Mouse (Mus musculus) stomach, postnatal 0 days (tissue): Measurements from ENCODE around the gene Yjefn3. TPM values are rescaled to one million over a fixed set of nuclear protein-coding genes. Genes with fewer than 3 reads are reported as not detected.
A peak's percentile ranks its signal among the peaks of the same experiment; 100 is the strongest.

ENCODE experiments used
- ATAC-seq: fragments of 200-750 bp; cut with Nextera tagmentation; 2 replicates; pipeline ENCODE4 v1.8.0; 2017; ENCODE audit not compliant: low FRiP score, low TSS enrichment
- DNase-seq: peaks from one replicate; pipeline ENCODE4 v3.0.0-alpha.2; 2016; ENCODE audit warnings: low spot score
- H3K27ac ChIP-seq: fragments of 300-500 bp; sonication (generic); replicated peaks from 2 replicates; pipeline ENCODE4 v1.5.1; 2014; ENCODE audit warnings: mild to moderate bottlenecking, control low read depth
- H3K27me3 ChIP-seq: fragments of 300-500 bp; sonication (generic); 2 replicates; pipeline ENCODE4 v1.6.1; 2014; ENCODE audit warnings: low read length; ENCODE audit not compliant: control insufficient read depth, insufficient read depth
- H3K36me3 ChIP-seq: fragments of 300-500 bp; sonication (generic); 2 replicates; pipeline ENCODE4 v1.6.1; 2014; ENCODE audit warnings: low read length, mixed read lengths; ENCODE audit not compliant: control insufficient read depth, insufficient read depth
- H3K4me1 ChIP-seq: fragments of 300-500 bp; sonication (generic); replicated peaks from 2 replicates; pipeline ENCODE4 v1.6.1; 2014; ENCODE audit warnings: antibody characterized with exemption; ENCODE audit not compliant: control insufficient read depth, insufficient read depth
- H3K4me2 ChIP-seq: fragments of 300-500 bp; sonication (generic); replicated peaks from 2 replicates; pipeline ENCODE4 v1.6.1; 2014; ENCODE audit warnings: low read depth, mild to moderate bottlenecking, control low read depth, moderate library complexity
- H3K4me3 ChIP-seq: fragments of 300-500 bp; sonication (generic); 2 replicates; pipeline ENCODE4 v1.5.1; 2014; ENCODE audit warnings: low read depth, low read length, control low read depth
- H3K9ac ChIP-seq: fragments of 300-500 bp; sonication (generic); 2 replicates; pipeline ENCODE4 v1.6.1; 2014; ENCODE audit warnings: mild to moderate bottlenecking, low read length, control low read depth, mixed read lengths
- H3K9me3 ChIP-seq: fragments of 300-500 bp; sonication (generic); 2 replicates; pipeline ENCODE4 v1.6.1; 2016; ENCODE audit warnings: low read length; ENCODE audit not compliant: control insufficient read depth
- CTCF ChIP-seq: IDR thresholded peaks from 2 replicates; pipeline ENCODE4 v1.5.1; 2016; ENCODE audit warnings: antibody characterized with exemption, low read depth, mild to moderate bottlenecking, moderate library complexity
- EP300 ChIP-seq: optimal IDR thresholded peaks from 2 replicates; pipeline ENCODE3; 2016; ENCODE audit warnings: antibody characterized with exemption
- WGBS: fragments of 180-500 bp; shearing (Covaris S2); extraction: QIAGEN DNeasy Blood & Tissue Kit; methylation state at CpG from one replicate; pipeline ENCODE4 v1.1.7; 2014; 5-methylcytosine and 5-hydroxymethylcytosine counted together
- polyA plus RNA-seq: library from polyadenylated mRNA; unstranded; fragments of >200 nt; fragmentation: Nextera tagmentation; extraction: Ambion mirVana; gene quantifications from 2 replicates; pipeline ENCODE4 v1.2.1, GENCODE M21; 2015

Yjefn3 gene
- polyA plus RNA-seq, 1 experiment from 2014 or later = 1.6 TPM

GRCm38 (mm10) chr8:69881261-69881865 is 21.1 kb downstream of the Yjefn3 start:
- peak overlapping the region; percentile 55 for H3K4me2 ChIP-seq
- no peaks in the 10 kb centered on the region for H3K36me3 ChIP-seq
- H3K27ac ChIP-seq = no peak overlapping the region
- DNase-seq = no peak
- H3K4me1 ChIP-seq = no peaks in the 10 kb centered on the region
- peak overlapping the region; percentile 39 for H3K4me3 ChIP-seq
- H3K9me3 ChIP-seq = no peaks in the 10 kb centered on the region
- TF ChIP-seq EP300 (no peak), CTCF (no peak)
- peaks cover 34% of the 10 kb centered on the region for H3K27me3 ChIP-seq
- ATAC-seq = no peak
- no peak overlapping the region for H3K9ac ChIP-seq
- WGBS = 18% methylated on average over 72 of the region's 79 CpGs

GRCm38 (mm10) chr8:69880841-69881240 is 21.7 kb downstream of the Yjefn3 start:
- H3K9ac ChIP-seq = no peak overlapping the region
- TF ChIP-seq CTCF = no peak
- TF ChIP-seq EP300 = no peak
- H3K4me3 ChIP-seq = peak overlapping the region; percentile 39; the same call in 1 of the 2 replicates
- peaks cover 30% of the 10 kb centered on the region; the same call in 1 of the 2 replicates for H3K27me3 ChIP-seq
- H3K27ac ChIP-seq = no peak overlapping the region
- ATAC-seq (no peak), DNase-seq (no peak)
- H3K36me3 ChIP-seq = no peaks in the 10 kb centered on the region
- H3K9me3 ChIP-seq = no peaks in the 10 kb centered on the region
- no peaks in the 10 kb centered on the region for H3K4me1 ChIP-seq
- 14% methylated on average over 37 of the region's 37 CpGs for WGBS
- peak overlapping the region; percentile 55; the same call in 1 of the 2 replicates for H3K4me2 ChIP-seq

- Histone ChIP-seq H3K4me1 (no peaks in the 10 kb centered on the region), H3K36me3 (no peaks in the 10 kb centered on the region), H3K4me3 (no peak overlapping the region), H3K9me3 (no peaks in the 10 kb centered on the region), H3K27me3 (peaks cover 29% of the 10 kb centered on the region; the same call in 1 of the 2 replicates), H3K9ac (no peak overlapping the region), H3K4me2 (no peak overlapping the region), H3K27ac (no peak overlapping the region)
- DNase-seq (no peak), ATAC-seq (no peak)
- TF ChIP-seq CTCF = no peak
- TF ChIP-seq EP300 = no peak
- 68% methylated on average over 8 of the region's 8 CpGs for WGBS
Measured at GRCm38 (mm10) chr8:69879678-69880077, 22.8 kb downstream of the Yjefn3 start.

GRCm38 (mm10) chr8:69877992-69878391 is 24.5 kb downstream of the Yjefn3 start:
- 54% methylated on average over 3 of the region's 3 CpGs for WGBS
- ATAC-seq = no peak
- no peak overlapping the region for H3K4me2 ChIP-seq
- no peaks in the 10 kb centered on the region for H3K4me1 ChIP-seq
- H3K27me3 ChIP-seq = peaks cover 13% of the 10 kb centered on the region; the same call in 1 of the 2 replicates
- DNase-seq = no peak
- H3K27ac ChIP-seq = no peak overlapping the region
- TF ChIP-seq CTCF = no peak
- TF ChIP-seq EP300 = no peak
- H3K36me3 ChIP-seq = no peaks in the 10 kb centered on the region
- H3K9me3 ChIP-seq = no peaks in the 10 kb centered on the region
- H3K4me3 ChIP-seq = no peak overlapping the region
- H3K9ac ChIP-seq = no peak overlapping the region

GRCm38 (mm10) chr8:69877396-69877795 is 25.1 kb downstream of the Yjefn3 start:
- ATAC-seq (no peak), DNase-seq (no peak)
- H3K4me3 ChIP-seq = no peak overlapping the region
- H3K9ac ChIP-seq = no peak overlapping the region
- 86% methylated on average over 4 of the region's 4 CpGs for WGBS
- H3K9me3 ChIP-seq = no peaks in the 10 kb centered on the region
- peaks cover 9% of the 10 kb centered on the region; the same call in 1 of the 2 replicates for H3K27me3 ChIP-seq
- H3K27ac ChIP-seq = no peak overlapping the region
- TF ChIP-seq EP300 = no peak
- no peak for TF ChIP-seq CTCF
- H3K36me3 ChIP-seq = no peaks in the 10 kb centered on the region
- H3K4me1 ChIP-seq = no peaks in the 10 kb centered on the region
- H3K4me2 ChIP-seq = no peak overlapping the region

GRCm38 (mm10) chr8:69876967-69877366 is 25.5 kb downstream of the Yjefn3 start:
- Histone ChIP-seq H3K9ac (no peak overlapping the region), H3K36me3 (no peaks in the 10 kb centered on the region), H3K4me2 (no peak overlapping the region), H3K4me1 (no peaks in the 10 kb centered on the region), H3K27ac (no peak overlapping the region), H3K9me3 (no peaks in the 10 kb centered on the region), H3K4me3 (no peak overlapping the region), H3K27me3 (peaks cover 7% of the 10 kb centered on the region; the same call in 1 of the 2 replicates)
- TF ChIP-seq EP300 (no peak), CTCF (no peak)
- ATAC-seq (no peak), DNase-seq (no peak)
- WGBS = 80% methylated on average over 10 of the region's 10 CpGs
